Mouse (Mus musculus): ENCODE measurements around the gene Aco1. TPM values are rescaled to one million over a fixed set of nuclear protein-coding genes. Genes with fewer than 3 reads are reported as not detected.
A peak's percentile ranks its signal among the peaks of the same experiment; 100 is the strongest.

Aco1 gene
- polyA plus RNA-seq, 1 experiment from 2014 or later, result 60.1 TPM

GRCm38 (mm10) chr4:40227131-40227530 lies 84.2 kb downstream of the Aco1 start:
- no peak overlapping the region for H3K4me2 ChIP-seq
- DNase-seq (no peak), ATAC-seq (ENCODE audit: insufficient read depth) (no peak)
- H3K9me3 ChIP-seq (ENCODE audit: low read depth, low read length), result no peaks in the 10 kb centered on the region
- no peaks in the 10 kb centered on the region for H3K4me1 ChIP-seq (ENCODE audit: insufficient read depth)
- H3K36me3 ChIP-seq (ENCODE audit: insufficient read depth), result 0 out of 2 replicates have a peak, but pooled peaks cover 3% of the 10 kb centered on the region
- 75% methylated on average over 11 of the region's 11 CpGs for WGBS
- no peak for TF ChIP-seq CTCF (IDR thresholded peaks at IDR 0.05; ENCODE audit: low read depth)
- no peaks in the 10 kb centered on the region for H3K27me3 ChIP-seq (ENCODE audit: insufficient read depth, low read length)
- no peak overlapping the region for H3K9ac ChIP-seq
- no peak overlapping the region for H3K4me3 ChIP-seq (ENCODE audit: low read depth, low read length)
- H3K27ac ChIP-seq (ENCODE audit: low read depth), result no peak overlapping the region

GRCm38 (mm10) chr4:40227886-40228285 lies 85.0 kb downstream of the Aco1 start:
- H3K27me3 ChIP-seq (ENCODE audit: insufficient read depth, low read length), result no peaks in the 10 kb centered on the region
- H3K36me3 ChIP-seq (ENCODE audit: insufficient read depth), result 0 out of 2 replicates have a peak, but pooled peaks cover 3% of the 10 kb centered on the region
- no peak for TF ChIP-seq CTCF (IDR thresholded peaks at IDR 0.05; ENCODE audit: low read depth)
- no peak for ATAC-seq (ENCODE audit: insufficient read depth)
- H3K9ac ChIP-seq, result no peak overlapping the region
- no peaks in the 10 kb centered on the region for H3K4me1 ChIP-seq (ENCODE audit: insufficient read depth)
- H3K27ac ChIP-seq (ENCODE audit: low read depth), result no peak overlapping the region
- 85% methylated on average over 7 of the region's 7 CpGs for WGBS
- no peak overlapping the region for H3K4me3 ChIP-seq (ENCODE audit: low read depth, low read length)
- no peaks in the 10 kb centered on the region for H3K9me3 ChIP-seq (ENCODE audit: low read depth, low read length)
- no peak overlapping the region for H3K4me2 ChIP-seq
- no peak for DNase-seq

- Histone ChIP-seq H3K27me3 (ENCODE audit: insufficient read depth, low read length) (no peaks in the 10 kb centered on the region), H3K4me2 (no peak overlapping the region), H3K36me3 (ENCODE audit: insufficient read depth) (0 out of 2 replicates have a peak, but pooled peaks cover 5% of the 10 kb centered on the region), H3K4me3 (ENCODE audit: low read depth, low read length) (no peak overlapping the region), H3K27ac (ENCODE audit: low read depth) (no peak overlapping the region), H3K4me1 (ENCODE audit: insufficient read depth) (no peaks in the 10 kb centered on the region), H3K9ac (no peak overlapping the region), H3K9me3 (ENCODE audit: low read depth, low read length) (no peaks in the 10 kb centered on the region)
- TF ChIP-seq CTCF (IDR thresholded peaks at IDR 0.05; ENCODE audit: low read depth), result no peak
- WGBS, result 91% methylated on average over 6 of the region's 6 CpGs
- no peak for ATAC-seq (ENCODE audit: insufficient read depth)
- no peak for DNase-seq
These were observed 86.8 kb downstream of the Aco1 start for GRCm38 (mm10) chr4:40229723-40230122.

GRCm38 (mm10) chr4:40233062-40233664 lies 90.3 kb downstream of the Aco1 start:
- no peak for DNase-seq
- Histone ChIP-seq H3K4me3 (ENCODE audit: low read depth, low read length) (no peak overlapping the region), H3K9me3 (ENCODE audit: low read depth, low read length) (no peaks in the 10 kb centered on the region), H3K9ac (no peak overlapping the region), H3K4me1 (ENCODE audit: insufficient read depth) (no peaks in the 10 kb centered on the region), H3K36me3 (ENCODE audit: insufficient read depth) (0 out of 2 replicates have a peak, but pooled peaks cover 7% of the 10 kb centered on the region), H3K27ac (ENCODE audit: low read depth) (no peak overlapping the region), H3K27me3 (ENCODE audit: insufficient read depth, low read length) (no peaks in the 10 kb centered on the region), H3K4me2 (no peak overlapping the region)
- WGBS, result 90% methylated on average over 7 of the region's 7 CpGs
- ATAC-seq (ENCODE audit: insufficient read depth), result no peak
- TF ChIP-seq CTCF (IDR thresholded peaks at IDR 0.05; ENCODE audit: low read depth), result no peak

GRCm38 (mm10) chr4:40234256-40234655 lies 91.4 kb downstream of the Aco1 start:
- H3K9me3 ChIP-seq (ENCODE audit: low read depth, low read length), result no peaks in the 10 kb centered on the region
- TF ChIP-seq CTCF (IDR thresholded peaks at IDR 0.05; ENCODE audit: low read depth), result no peak
- H3K27me3 ChIP-seq (ENCODE audit: insufficient read depth, low read length), result no peaks in the 10 kb centered on the region
- WGBS, result 79% methylated on average over 6 of the region's 6 CpGs
- DNase-seq, result no peak
- H3K36me3 ChIP-seq (ENCODE audit: insufficient read depth), result 0 out of 2 replicates have a peak, but pooled peaks cover 7% of the 10 kb centered on the region
- H3K4me2 ChIP-seq, result no peak overlapping the region
- no peaks in the 10 kb centered on the region for H3K4me1 ChIP-seq (ENCODE audit: insufficient read depth)
- H3K27ac ChIP-seq (ENCODE audit: low read depth), result no peak overlapping the region
- no peak for ATAC-seq (ENCODE audit: insufficient read depth)
- H3K9ac ChIP-seq, result no peak overlapping the region
- no peak overlapping the region for H3K4me3 ChIP-seq (ENCODE audit: low read depth, low read length)

GRCm38 (mm10) chr4:40236829-40237228 lies 93.9 kb downstream of the Aco1 start:
- no peak overlapping the region for H3K4me2 ChIP-seq
- no peak overlapping the region for H3K9ac ChIP-seq
- no peak overlapping the region for H3K4me3 ChIP-seq (ENCODE audit: low read depth, low read length)
- DNase-seq (no peak), ATAC-seq (ENCODE audit: insufficient read depth) (no peak)
- no peak for TF ChIP-seq CTCF (IDR thresholded peaks at IDR 0.05; ENCODE audit: low read depth)
- H3K4me1 ChIP-seq (ENCODE audit: insufficient read depth), result no peaks in the 10 kb centered on the region
- no peaks in the 10 kb centered on the region for H3K27me3 ChIP-seq (ENCODE audit: insufficient read depth, low read length)
- no peaks in the 10 kb centered on the region for H3K9me3 ChIP-seq (ENCODE audit: low read depth, low read length)
- H3K27ac ChIP-seq (ENCODE audit: low read depth), result no peak overlapping the region
- 81% methylated on average over 4 of the region's 4 CpGs for WGBS
- 0 out of 2 replicates have a peak, but pooled peaks cover 4% of the 10 kb centered on the region for H3K36me3 ChIP-seq (ENCODE audit: insufficient read depth)

GRCm38 (mm10) chr4:40238483-40239408 lies 95.9 kb downstream of the Aco1 start:
- DNase-seq, result peak; percentile 71
- Histone ChIP-seq H3K4me1 (ENCODE audit: insufficient read depth) (no peaks in the 10 kb centered on the region), H3K27me3 (ENCODE audit: insufficient read depth, low read length) (no peaks in the 10 kb centered on the region), H3K9ac (peak overlapping the region; percentile 64), H3K4me3 (ENCODE audit: low read depth, low read length) (peak overlapping the region; percentile 58), H3K27ac (ENCODE audit: low read depth) (peak overlapping the region; percentile 67), H3K36me3 (ENCODE audit: insufficient read depth) (0 out of 2 replicates have a peak, but pooled peaks cover 4% of the 10 kb centered on the region), H3K4me2 (peak overlapping the region; percentile 86), H3K9me3 (ENCODE audit: low read depth, low read length) (no peaks in the 10 kb centered on the region)
- TF ChIP-seq CTCF (IDR thresholded peaks at IDR 0.05; ENCODE audit: low read depth), result no peak
- 2% methylated on average over 17 of the region's 17 CpGs for WGBS
- peak; percentile 80 for ATAC-seq (ENCODE audit: insufficient read depth)
